Mouse (Mus musculus) retina, embryonic 14.5 days (tissue): ENCODE measurements around the gene Akr1b8.
"Not testable (repeated sequence)": the region's sequence is repeated elsewhere in the genome, so short reads cannot be mapped to it uniquely, and the experiment has no call there.

Experiments
- DNase-seq: peaks from one replicate; pipeline ENCODE4 v3.0.0-alpha.2; 2015; ENCODE audit warnings: low spot score

Gene Akr1b8

DNA sequence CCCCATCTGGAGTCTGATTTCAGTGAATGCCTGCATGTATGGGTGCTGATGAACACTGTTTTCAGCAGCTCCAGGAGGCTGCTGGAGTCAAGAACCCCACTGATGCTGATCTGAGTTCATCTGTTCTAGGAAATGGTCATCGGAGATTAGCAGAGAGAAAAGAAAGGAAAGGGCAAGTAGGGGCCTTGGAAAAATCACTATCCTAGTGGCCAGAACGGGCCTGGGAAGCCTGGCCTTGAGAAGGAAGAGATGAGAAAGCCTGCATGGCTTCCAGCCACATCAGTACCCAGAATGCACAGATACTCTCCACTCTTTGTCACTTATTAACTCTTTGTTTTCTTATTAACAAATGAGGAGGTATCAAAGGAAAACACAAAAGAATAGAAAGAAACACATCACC lies 46.8 kb downstream of the Akr1b8 start:
- DNase-seq, result no peak

DNA sequence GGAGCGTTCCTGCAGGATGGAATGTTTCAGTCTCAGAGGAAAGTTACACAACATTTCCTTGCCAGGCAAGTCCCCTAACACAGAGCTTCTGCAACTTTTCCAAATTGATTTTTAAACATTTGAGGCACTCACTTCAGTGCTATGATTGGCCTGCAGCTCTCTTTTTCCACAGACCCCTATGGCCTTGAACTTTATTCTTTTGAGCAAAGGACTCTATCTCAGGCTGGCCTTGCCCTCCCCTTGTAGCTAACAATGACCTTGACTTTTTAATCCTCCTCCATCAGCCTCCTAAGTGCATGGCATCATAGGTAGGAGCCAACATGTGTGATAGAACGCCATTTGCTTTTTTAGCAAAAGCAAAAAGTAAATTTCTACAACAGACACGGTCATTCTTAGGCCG lies 52.8 kb downstream of the Akr1b8 start:
- no peak for DNase-seq

GRCm38 (mm10) chr6:34407403-34407802 lies 53.5 kb downstream of the Akr1b8 start:
- no peak for DNase-seq

DNA sequence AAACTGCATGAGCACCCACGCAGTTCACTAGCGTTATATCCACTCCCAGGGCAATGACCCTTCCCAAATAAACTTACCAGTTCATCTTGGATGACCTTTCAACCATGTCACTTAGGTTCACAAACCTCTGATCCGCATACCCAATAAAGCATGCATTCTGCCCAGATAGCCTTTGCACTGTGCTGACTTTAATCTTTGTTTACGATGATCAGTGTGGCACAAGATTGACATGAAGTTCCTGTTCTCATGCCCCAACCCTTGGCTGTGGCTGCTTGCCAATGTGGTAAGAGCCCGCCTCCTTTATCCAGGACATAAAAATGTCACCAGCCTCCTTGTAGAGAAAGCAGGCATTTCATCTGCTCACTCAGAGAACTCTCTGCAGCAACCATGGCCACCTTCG lies 58.1 kb downstream of the Akr1b8 start, which contains the start of gene Akr1b7:
Gene Akr1b7, plus strand, starts transcription at position 312 of the 400 bp plus-strand sequence.
- DNase-seq, result no peak

GRCm38 (mm10) chr6:34412688-34413087 lies 58.8 kb downstream of the Akr1b8 start:
- no peak for DNase-seq

GRCm38 (mm10) chr6:34413386-34413785 lies 59.5 kb downstream of the Akr1b8 start:
- not testable (repeated sequence) for DNase-seq

GRCm38 (mm10) chr6:34416521-34416920 lies 62.6 kb downstream of the Akr1b8 start:
- DNase-seq, result no peak
